Mouse (Mus musculus): ENCODE data around the gene Fam71f2.

DNA sequence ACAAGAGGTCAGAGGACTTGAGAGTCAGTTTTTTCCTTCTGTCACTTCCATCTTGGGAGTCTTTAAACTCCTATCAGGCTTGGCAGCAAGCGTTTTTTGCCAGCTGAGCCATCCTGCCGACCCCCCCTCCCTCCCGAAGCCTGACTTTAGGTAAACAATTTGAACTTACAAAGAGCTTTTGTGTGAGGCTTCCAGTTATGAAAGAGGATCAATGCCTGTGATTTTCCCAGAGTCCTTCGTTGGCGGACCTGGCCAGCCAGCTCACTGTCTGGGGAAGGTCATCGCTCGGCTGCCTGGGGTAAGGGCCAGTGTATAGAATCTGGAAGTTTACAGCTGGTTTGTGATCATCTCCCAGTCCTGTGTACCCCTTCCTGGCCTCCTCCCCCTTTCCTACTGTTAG is 1.3 kb downstream of the Fam71f2 start:
- TF ChIP-seq POLR2A (IDR thresholded peaks at IDR 0.05; ENCODE audit: insufficient read length, low read depth) (no peak), CEBPB (IDR thresholded peaks at IDR 0.05; ENCODE audit: insufficient read depth, poor library complexity, severe bottlenecking) (no peak), MAX (IDR thresholded peaks at IDR 0.05; ENCODE audit: low read depth) (no peak), E2F4 (IDR thresholded peaks at IDR 0.05; ENCODE audit: insufficient read depth) (no peak), POLR2AphosphoS2 (IDR thresholded peaks at IDR 0.05; ENCODE audit: insufficient read length, low read depth) (no peak), USF1 (IDR thresholded peaks at IDR 0.05; ENCODE audit: low read depth) (no peak), MYOG (IDR thresholded peaks at IDR 0.05; ENCODE audit: control insufficient read depth in 1 of 3, insufficient read depth in 1 of 3, insufficient read length in 2 of 3, low read depth in 2 of 3) (no peak), SRF (IDR thresholded peaks at IDR 0.05; ENCODE audit: control insufficient read depth, insufficient read length, low read depth) (no peak), MYOD1 (IDR thresholded peaks at IDR 0.05; ENCODE audit: control insufficient read depth in 1 of 3, insufficient read length in 2 of 3, low read depth in 2 of 3) (no peak)

All from myocyte (in vitro differentiated cells).